Mouse (Mus musculus): ENCODE data around the gene Tff3. TPM values are rescaled to one million over a fixed set of nuclear protein-coding genes. Genes with fewer than 3 reads are reported as not detected.

The Tff3 gene
- polyA plus RNA-seq, 1 experiment from 2014 or later: 1.2 TPM

- no peak overlapping the region for H3K4me3 ChIP-seq
- no peak for DNase-seq (ENCODE audit: low spot score)
- H3K27ac ChIP-seq (replicated peaks): peak overlapping the region; percentile 60
- H3K36me3 ChIP-seq: peaks cover 5% of the 10 kb centered on the region; the same call in 1 of the 2 replicates
- no peaks in the 10 kb centered on the region for H3K9me3 ChIP-seq (replicated peaks)
- 56% methylated on average over 5 of the region's 5 CpGs for WGBS
- H3K27me3 ChIP-seq (ENCODE audit: low read depth, poor library complexity, severe bottlenecking): no peaks in the 10 kb centered on the region
- H3K4me1 ChIP-seq: peaks cover 39% of the 10 kb centered on the region
These were observed 40.7 kb downstream of the Tff3 start for GRCm38 (mm10) chr17:31088711-31089110.

DNA sequence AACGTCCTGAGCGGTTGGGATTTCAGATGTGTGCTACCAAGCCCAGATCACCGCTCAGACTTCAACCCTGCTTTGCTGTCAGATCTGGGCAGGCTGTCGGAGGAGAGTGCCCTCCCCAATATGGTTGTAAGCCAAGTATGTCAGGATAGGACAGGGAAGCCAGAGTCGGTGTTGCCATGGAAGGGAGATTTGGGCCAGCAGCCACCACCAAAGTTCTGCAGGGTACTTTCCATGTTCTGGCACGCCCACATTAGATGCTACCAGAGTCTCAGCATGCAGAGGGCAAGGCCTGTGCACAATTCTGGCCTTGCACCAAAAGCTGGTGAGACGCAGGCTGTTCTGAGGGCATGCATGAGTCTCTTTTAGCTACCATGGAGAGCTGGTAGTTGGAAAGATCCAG is 43.2 kb downstream of the Tff3 start:
- 93% methylated on average over 7 of the region's 7 CpGs for WGBS
- Histone ChIP-seq H3K4me3 (no peak overlapping the region), H3K36me3 (no peaks in the 10 kb centered on the region), H3K9me3 (replicated peaks) (no peaks in the 10 kb centered on the region), H3K27me3 (ENCODE audit: low read depth, poor library complexity, severe bottlenecking) (no peaks in the 10 kb centered on the region), H3K4me1 (peaks cover 39% of the 10 kb centered on the region), H3K27ac (replicated peaks) (no peak overlapping the region)
- DNase-seq (ENCODE audit: low spot score): no peak

- no peaks in the 10 kb centered on the region for H3K9me3 ChIP-seq (replicated peaks)
- 94% methylated on average over 3 of the region's 3 CpGs for WGBS
- peaks cover 37% of the 10 kb centered on the region for H3K4me1 ChIP-seq
- DNase-seq (ENCODE audit: low spot score): no peak
- no peak overlapping the region for H3K4me3 ChIP-seq
- no peak overlapping the region for H3K27ac ChIP-seq (replicated peaks)
- H3K27me3 ChIP-seq (ENCODE audit: low read depth, poor library complexity, severe bottlenecking): no peaks in the 10 kb centered on the region
- H3K36me3 ChIP-seq: no peaks in the 10 kb centered on the region
These were observed 43.9 kb downstream of the Tff3 start for GRCm38 (mm10) chr17:31085519-31085918.

- H3K27me3 ChIP-seq (ENCODE audit: low read depth, poor library complexity, severe bottlenecking): no peaks in the 10 kb centered on the region
- H3K36me3 ChIP-seq: no peaks in the 10 kb centered on the region
- no peak overlapping the region for H3K27ac ChIP-seq (replicated peaks)
- 92% methylated on average over 4 of the region's 4 CpGs for WGBS
- no peak for DNase-seq (ENCODE audit: low spot score)
- no peak overlapping the region for H3K4me3 ChIP-seq
- H3K9me3 ChIP-seq (replicated peaks): no peaks in the 10 kb centered on the region
- peaks cover 38% of the 10 kb centered on the region for H3K4me1 ChIP-seq
These were observed 47.0 kb downstream of the Tff3 start for GRCm38 (mm10) chr17:31082296-31083078.

- 70% methylated on average over 12 of the region's 12 CpGs for WGBS
- Histone ChIP-seq H3K27me3 (ENCODE audit: low read depth, poor library complexity, severe bottlenecking) (peaks cover 9% of the 10 kb centered on the region; the same call in 1 of the 2 replicates), H3K4me3 (no peak overlapping the region), H3K27ac (replicated peaks) (peak overlapping the region; percentile 47), H3K9me3 (replicated peaks) (no peaks in the 10 kb centered on the region), H3K4me1 (peaks cover 53% of the 10 kb centered on the region), H3K36me3 (no peaks in the 10 kb centered on the region)
- no peak for DNase-seq (ENCODE audit: low spot score)
These were observed 50.2 kb downstream of the Tff3 start for GRCm38 (mm10) chr17:31079078-31079840.

DNA sequence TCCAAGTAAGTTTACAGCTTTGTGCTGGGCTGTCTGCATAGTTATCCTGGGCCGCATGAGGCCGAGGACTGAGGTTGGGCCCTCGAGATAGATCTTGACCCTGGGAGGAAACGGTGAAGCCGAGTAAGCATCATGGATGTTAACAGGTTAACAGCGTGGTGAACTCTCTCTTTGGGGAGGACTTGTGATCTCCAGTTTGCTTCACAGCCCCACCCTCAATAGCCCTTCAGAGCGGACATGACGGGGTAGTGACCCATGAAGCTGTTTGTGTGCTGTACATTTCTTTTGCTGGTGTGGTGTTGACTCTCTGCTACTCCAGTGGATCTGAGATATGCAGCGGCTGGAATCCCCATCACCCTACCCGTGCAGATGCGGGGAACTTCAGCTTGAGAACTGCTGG is 50.9 kb downstream of the Tff3 start:
- Histone ChIP-seq H3K9me3 (replicated peaks) (no peaks in the 10 kb centered on the region), H3K36me3 (no peaks in the 10 kb centered on the region), H3K27me3 (ENCODE audit: low read depth, poor library complexity, severe bottlenecking) (peaks cover 14% of the 10 kb centered on the region; the same call in 1 of the 2 replicates), H3K27ac (replicated peaks) (peak overlapping the region; percentile 47), H3K4me3 (no peak overlapping the region), H3K4me1 (peaks cover 59% of the 10 kb centered on the region)
- WGBS: 87% methylated on average over 11 of the region's 11 CpGs
- no peak for DNase-seq (ENCODE audit: low spot score)

DNA sequence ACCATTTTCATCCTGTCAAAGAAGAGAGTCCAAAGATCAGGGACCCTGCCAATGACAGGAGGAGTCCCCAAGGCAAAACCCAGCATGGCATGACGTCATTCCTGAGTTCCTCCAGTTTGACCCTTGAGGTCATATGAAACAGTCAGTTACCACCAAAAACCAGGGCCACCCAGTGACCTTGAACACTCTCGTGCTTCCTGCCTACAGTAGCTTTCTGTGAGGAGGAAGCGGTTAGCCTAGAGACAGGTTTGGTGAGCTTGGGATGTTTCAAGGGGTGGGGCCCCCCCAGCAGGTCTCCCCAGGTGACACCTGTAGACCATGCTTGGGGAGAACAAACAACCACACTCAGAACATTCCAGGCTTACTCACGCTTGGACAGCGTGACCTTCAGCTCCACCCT is 51.9 kb downstream of the Tff3 start:
- Histone ChIP-seq H3K36me3 (no peaks in the 10 kb centered on the region), H3K4me3 (no peak overlapping the region), H3K27ac (replicated peaks) (no peak overlapping the region; the same call in 1 of the 2 replicates), H3K27me3 (ENCODE audit: low read depth, poor library complexity, severe bottlenecking) (peaks cover 14% of the 10 kb centered on the region; the same call in 1 of the 2 replicates), H3K9me3 (replicated peaks) (no peaks in the 10 kb centered on the region), H3K4me1 (peaks cover 70% of the 10 kb centered on the region)
- no peak for DNase-seq (ENCODE audit: low spot score)
- WGBS: 78% methylated on average over 5 of the region's 5 CpGs

DNA sequence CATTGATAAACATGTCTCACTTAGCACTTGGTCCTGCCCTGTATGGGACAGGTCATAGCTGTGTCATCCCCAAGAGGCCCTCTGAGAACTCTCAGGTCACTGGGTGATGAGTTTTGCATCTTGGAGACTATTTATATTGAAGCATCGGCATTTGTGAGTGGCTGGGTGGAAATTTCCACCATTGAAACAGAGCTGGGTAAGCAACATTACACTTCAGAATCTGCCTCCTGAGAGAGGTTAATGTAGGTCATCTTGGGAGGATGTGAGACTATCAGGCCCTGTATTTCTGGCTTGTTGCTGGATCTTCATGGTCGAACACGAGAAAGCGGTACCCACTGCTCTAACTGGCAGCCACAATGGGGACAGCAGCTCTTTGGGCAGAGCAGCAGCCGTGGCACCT is 54.0 kb downstream of the Tff3 start:
- peaks cover 81% of the 10 kb centered on the region for H3K4me1 ChIP-seq
- peaks cover 14% of the 10 kb centered on the region; the same call in 1 of the 2 replicates for H3K27me3 ChIP-seq (ENCODE audit: low read depth, poor library complexity, severe bottlenecking)
- WGBS: 83% methylated on average over 5 of the region's 5 CpGs

More for the DNA sequence above, 54.0 kb downstream of the Tff3 start:
- Histone ChIP-seq H3K4me3 (no peak overlapping the region), H3K9me3 (replicated peaks) (no peaks in the 10 kb centered on the region), H3K27ac (replicated peaks) (no peak overlapping the region), H3K36me3 (no peaks in the 10 kb centered on the region)
- no peak for DNase-seq (ENCODE audit: low spot score)

Other genes with a start within 250 kb of the Tff3 start
- gene Glp1r, start 227.8 kb downstream of the Tff3 start, polyA plus RNA-seq (2016; fragmentation: Nextera tagmentation; extraction: Ambion mirVana): not detected in 2 replicates
- 0.07 and 0.33 TPM in 2 replicates for gene Umodl1, start 175.0 kb downstream of the Tff3 start, polyA plus RNA-seq (2016; fragmentation: Nextera tagmentation; extraction: Ambion mirVana)
- 5.8 and 9.0 TPM in 2 replicates for gene Abcg1, start 72.0 kb downstream of the Tff3 start, polyA plus RNA-seq (2016; fragmentation: Nextera tagmentation; extraction: Ambion mirVana)
- not detected in 2 replicates for gene Tff2, start 14.6 kb upstream of the Tff3 start, polyA plus RNA-seq (2016; fragmentation: Nextera tagmentation; extraction: Ambion mirVana)
- not detected in 2 replicates for gene Tff1, start 35.6 kb upstream of the Tff3 start, polyA plus RNA-seq (2016; fragmentation: Nextera tagmentation; extraction: Ambion mirVana)
- gene Tmprss3, start 69.3 kb upstream of the Tff3 start, polyA plus RNA-seq (2016; fragmentation: Nextera tagmentation; extraction: Ambion mirVana): not detected in 2 replicates
- gene Ubash3a, start 78.2 kb upstream of the Tff3 start, polyA plus RNA-seq (2016; fragmentation: Nextera tagmentation; extraction: Ambion mirVana): 0.19 and 0.92 TPM in 2 replicates
- 1.7 and 2.5 TPM in 2 replicates for gene Rsph1, start 147.7 kb upstream of the Tff3 start, polyA plus RNA-seq (2016; fragmentation: Nextera tagmentation; extraction: Ambion mirVana)
- 6.4 and 6.9 TPM in 2 replicates for gene Slc37a1, start 157.1 kb upstream of the Tff3 start, polyA plus RNA-seq (2016; fragmentation: Nextera tagmentation; extraction: Ambion mirVana)